Mouse (Mus musculus) midbrain, embryonic 10.5 days (tissue): ENCODE results near the gene Foxf2. TPM values are rescaled to one million over a fixed set of nuclear protein-coding genes. Genes with fewer than 3 reads are reported as not detected.

Source experiments
- DNase-seq: peaks from one replicate; pipeline ENCODE4 v3.0.0-alpha.2; 2017; ENCODE audit warnings: low spot score
- H3K27ac ChIP-seq: fragments of 300-500 bp; sonication (generic); replicated peaks from 2 replicates; pipeline ENCODE4 v1.5.1; 2016; ENCODE audit warnings: mild to moderate bottlenecking
- H3K27me3 ChIP-seq: fragments of 300-500 bp; sonication (generic); 2 replicates; pipeline ENCODE4 v1.6.1; 2016; ENCODE audit warnings: low read depth, mild to moderate bottlenecking; ENCODE audit not compliant: poor library complexity, severe bottlenecking
- H3K36me3 ChIP-seq: fragments of 300-500 bp; sonication (generic); 2 replicates; pipeline ENCODE4 v1.6.1; 2016; ENCODE audit warnings: mild to moderate bottlenecking, moderate library complexity
- H3K4me1 ChIP-seq: fragments of 300-500 bp; sonication (generic); 2 replicates; pipeline ENCODE4 v1.6.1; 2016
- H3K4me3 ChIP-seq: fragments of 300-500 bp; sonication (generic); 2 replicates; pipeline ENCODE4 v1.5.1; 2016; ENCODE audit warnings: mild to moderate bottlenecking, moderate library complexity
- H3K9me3 ChIP-seq: fragments of 300-500 bp; sonication (generic); replicated peaks from 2 replicates; pipeline ENCODE4 v1.6.1; 2016; ENCODE audit warnings: mild to moderate bottlenecking
- WGBS: fragments of 180-500 bp; shearing (Covaris S2); methylation state at CpG from one replicate; pipeline ENCODE4 v1.1.7; 2016; 5-methylcytosine and 5-hydroxymethylcytosine counted together
- polyA plus RNA-seq: library from polyadenylated mRNA; unstranded; fragments of >200 nt; fragmentation: Nextera tagmentation; extraction: Ambion mirVana; gene quantifications from 2 replicates; pipeline ENCODE4 v1.2.1, GENCODE M21; 2016

The Foxf2 gene
- polyA plus RNA-seq, 1 experiment from 2014 or later, result 7.0 TPM

DNA sequence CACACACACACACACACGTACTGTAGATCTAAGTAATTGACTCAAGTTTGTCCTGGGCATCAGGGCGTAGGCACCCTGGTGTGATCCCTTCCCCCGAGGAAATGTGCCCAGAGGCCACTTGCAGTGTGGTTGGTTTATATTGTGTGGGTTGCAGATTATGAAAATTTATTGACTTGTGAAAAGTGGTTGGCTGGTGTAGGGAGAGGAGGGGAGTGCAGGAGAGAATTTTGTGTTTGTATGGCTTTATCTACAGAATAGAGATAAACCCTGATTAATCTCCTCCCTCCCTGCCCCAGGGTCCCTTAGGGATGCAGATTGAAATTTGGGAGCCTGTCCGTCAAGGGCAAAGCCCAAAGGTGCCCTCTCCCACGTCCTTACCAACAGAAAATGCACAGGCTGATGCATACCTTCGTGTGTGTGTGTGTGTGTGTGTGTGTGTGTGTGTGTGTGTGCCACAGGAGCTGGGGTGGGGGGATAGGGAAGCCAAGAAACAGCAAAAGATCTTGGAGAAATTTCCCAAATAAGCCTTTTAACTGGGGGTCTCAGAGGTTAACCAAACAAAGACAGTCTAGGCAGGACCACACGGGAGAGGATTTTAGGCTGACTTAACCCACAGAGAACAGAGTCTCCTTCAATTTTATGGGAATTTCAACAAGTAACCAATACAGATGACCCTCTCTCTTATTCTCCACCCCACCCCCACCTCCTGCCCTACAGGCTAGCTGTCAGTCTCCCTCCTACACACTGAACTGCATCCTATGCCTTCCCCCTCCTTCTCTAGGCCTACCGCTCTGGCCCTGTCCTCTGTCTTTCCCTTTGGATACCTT lies 2.5 kb downstream of the Foxf2 start:
- DNase-seq, result peak; percentile 39
- H3K36me3 ChIP-seq, result no peaks in the 10 kb centered on the region
- WGBS, result under 1% methylated on average over 8 of the region's 8 CpGs
- peaks cover 100% of the 10 kb centered on the region for H3K27me3 ChIP-seq
- H3K27ac ChIP-seq, result no peak overlapping the region
- H3K9me3 ChIP-seq, result no peaks in the 10 kb centered on the region
- H3K4me3 ChIP-seq, result peak overlapping the region; percentile 59
- peaks cover 54% of the 10 kb centered on the region for H3K4me1 ChIP-seq

DNA sequence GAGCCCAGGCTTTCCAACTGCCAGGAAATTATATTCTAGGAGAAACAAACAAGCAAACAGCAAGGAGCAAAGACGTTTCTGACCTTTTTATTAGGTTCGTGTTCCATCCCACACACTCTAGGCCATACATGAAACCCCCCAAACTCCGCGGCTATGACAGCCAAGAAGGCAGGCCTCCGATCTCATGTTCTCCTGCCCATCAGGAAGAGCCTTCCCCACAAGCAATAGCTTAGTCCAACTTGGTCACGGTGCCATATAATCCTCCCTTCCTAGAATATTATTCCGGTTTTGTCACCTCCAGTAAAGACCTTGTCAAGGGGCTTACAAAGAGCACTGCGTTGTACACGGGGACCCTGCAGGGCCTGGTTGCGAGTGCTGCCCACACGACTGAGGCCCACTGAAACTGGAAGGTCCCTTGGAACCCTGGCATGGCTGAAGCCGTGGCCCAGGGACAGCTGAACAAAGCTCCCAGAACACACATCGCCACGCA lies 3.1 kb downstream of the Foxf2 start:
- Histone ChIP-seq H3K4me3 (peak overlapping the region; percentile 59), H3K4me1 (peaks cover 54% of the 10 kb centered on the region), H3K27ac (no peak overlapping the region), H3K27me3 (peaks cover 100% of the 10 kb centered on the region), H3K9me3 (no peaks in the 10 kb centered on the region), H3K36me3 (no peaks in the 10 kb centered on the region)
- WGBS, result 2% methylated on average over 14 of the region's 14 CpGs
- peak; percentile 52 for DNase-seq

DNA sequence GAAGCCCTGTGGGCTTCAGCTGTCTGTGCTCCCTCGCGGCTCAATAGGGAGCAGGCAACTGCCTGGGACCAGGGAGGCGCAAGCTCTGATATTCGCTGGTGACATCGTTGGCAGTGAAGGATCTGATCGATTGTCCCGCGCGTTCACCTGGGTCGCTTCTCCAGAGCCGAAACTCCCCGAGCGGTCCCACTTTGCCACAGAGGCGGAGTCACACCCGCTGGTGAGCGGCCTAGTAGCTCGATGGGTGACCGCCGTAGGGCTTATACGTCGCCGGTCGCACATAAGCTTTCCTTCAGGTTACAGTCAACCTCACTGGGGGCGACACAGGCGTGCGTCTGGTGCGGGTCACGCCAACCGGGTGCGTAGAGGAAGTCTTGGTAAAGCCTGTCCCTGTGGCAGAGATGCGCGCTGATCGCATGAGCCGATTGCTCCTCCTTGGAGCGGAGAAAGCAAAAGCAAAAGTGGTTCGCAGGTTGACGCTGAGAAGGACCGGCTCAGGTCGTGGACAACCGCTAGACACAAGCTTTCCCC lies 3.8 kb downstream of the Foxf2 start:
- Histone ChIP-seq H3K4me3 (peak overlapping the region; percentile 59), H3K9me3 (no peaks in the 10 kb centered on the region), H3K4me1 (peaks cover 49% of the 10 kb centered on the region), H3K27ac (no peak overlapping the region), H3K36me3 (no peaks in the 10 kb centered on the region), H3K27me3 (peaks cover 95% of the 10 kb centered on the region)
- peak; percentile 57 for DNase-seq
- under 1% methylated on average over 40 of the region's 40 CpGs for WGBS

- Histone ChIP-seq H3K9me3 (no peaks in the 10 kb centered on the region), H3K36me3 (no peaks in the 10 kb centered on the region), H3K4me3 (peak overlapping the region; percentile 59), H3K27ac (no peak overlapping the region), H3K4me1 (peaks cover 42% of the 10 kb centered on the region), H3K27me3 (peaks cover 89% of the 10 kb centered on the region)
- peak; percentile 38 for DNase-seq
- WGBS, result 4% methylated on average over 12 of the region's 12 CpGs
Observed at GRCm38 (mm10) chr13:31630051-31630450, 4.4 kb downstream of the Foxf2 start.

DNA sequence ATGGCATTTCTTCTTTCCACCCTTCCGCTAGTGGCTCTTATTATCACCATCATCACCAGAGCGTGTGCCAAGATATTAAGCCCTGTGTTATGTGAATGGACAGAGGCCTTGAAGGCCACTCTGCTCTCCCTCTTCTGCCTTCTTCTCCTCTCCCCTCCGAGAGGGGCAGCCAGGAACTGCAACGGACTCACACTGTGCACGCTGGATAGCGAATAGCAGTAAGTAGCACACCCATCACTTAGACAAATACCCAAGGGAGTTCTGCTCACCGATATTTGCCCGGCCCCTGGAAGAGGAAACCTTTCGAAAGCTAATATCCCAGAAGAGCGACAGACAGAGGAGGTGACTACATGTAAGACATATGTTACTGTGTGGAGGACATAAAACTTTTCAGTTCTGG lies 4.9 kb downstream of the Foxf2 start:
- Histone ChIP-seq H3K4me1 (peaks cover 37% of the 10 kb centered on the region), H3K27me3 (peaks cover 84% of the 10 kb centered on the region), H3K27ac (no peak overlapping the region), H3K36me3 (no peaks in the 10 kb centered on the region), H3K9me3 (no peaks in the 10 kb centered on the region), H3K4me3 (peak overlapping the region; percentile 16)
- peak; percentile 44 for DNase-seq
- 3% methylated on average over 10 of the region's 10 CpGs for WGBS

DNA sequence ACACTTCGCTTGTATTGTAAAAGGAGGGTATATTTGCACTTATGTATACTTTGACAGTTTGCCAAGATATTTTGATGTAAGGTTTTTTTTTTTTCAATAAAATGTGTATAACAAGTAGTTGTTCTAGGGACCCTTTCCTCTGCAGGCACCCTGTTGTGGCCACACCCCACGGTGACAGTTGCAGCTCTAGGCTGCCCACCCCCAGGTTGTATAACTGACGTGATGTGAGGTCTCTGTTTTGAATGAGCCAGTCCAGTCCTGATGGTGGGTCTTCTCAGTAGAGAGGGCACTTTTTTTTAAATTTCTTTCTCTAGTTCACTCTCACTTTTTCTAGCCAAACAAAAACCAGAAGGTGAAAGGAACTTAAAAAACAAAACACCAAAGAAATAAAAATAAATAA lies 5.7 kb downstream of the Foxf2 start:
- Histone ChIP-seq H3K4me1 (peaks cover 30% of the 10 kb centered on the region), H3K27me3 (peaks cover 76% of the 10 kb centered on the region), H3K9me3 (no peaks in the 10 kb centered on the region), H3K36me3 (no peaks in the 10 kb centered on the region), H3K4me3 (no peak overlapping the region), H3K27ac (no peak overlapping the region)
- DNase-seq, result peak; percentile 19
- 12% methylated on average over 3 of the region's 3 CpGs for WGBS

- H3K4me1 ChIP-seq, result peaks cover 21% of the 10 kb centered on the region
- H3K27ac ChIP-seq, result no peak overlapping the region
- no peaks in the 10 kb centered on the region for H3K9me3 ChIP-seq
- H3K27me3 ChIP-seq, result peaks cover 65% of the 10 kb centered on the region
- peak; percentile 79 for DNase-seq
- H3K4me3 ChIP-seq, result no peak overlapping the region
- no peaks in the 10 kb centered on the region for H3K36me3 ChIP-seq
- 0% methylated on average over 13 of the region's 13 CpGs for WGBS
Observed at GRCm38 (mm10) chr13:31632450-31632849, 6.8 kb downstream of the Foxf2 start.

DNA sequence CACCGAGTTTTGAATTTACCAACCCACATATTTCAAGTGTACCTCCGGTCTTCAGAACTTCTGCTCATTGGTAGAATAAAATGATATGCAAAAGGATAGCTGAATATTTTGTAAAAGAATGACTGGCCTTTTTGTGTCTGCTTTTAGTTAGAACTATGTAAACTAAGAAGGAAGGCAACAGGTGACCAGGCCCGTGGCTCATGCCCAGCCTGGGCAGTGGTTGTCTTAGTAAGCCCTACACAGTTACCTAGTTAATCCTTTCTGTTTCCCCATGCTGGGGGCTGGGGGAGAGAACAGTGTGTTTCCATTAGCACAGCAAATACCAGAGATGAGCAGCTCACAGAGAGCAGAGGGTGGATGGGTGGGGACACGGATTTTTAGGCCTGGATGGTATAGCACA lies 7.6 kb downstream of the Foxf2 start:
- H3K9me3 ChIP-seq, result no peaks in the 10 kb centered on the region
- 79% methylated on average over 4 of the region's 4 CpGs for WGBS
- no peak overlapping the region for H3K4me3 ChIP-seq
- no peak overlapping the region for H3K27ac ChIP-seq
- DNase-seq, result no peak
- H3K27me3 ChIP-seq, result peaks cover 56% of the 10 kb centered on the region
- H3K4me1 ChIP-seq, result peaks cover 18% of the 10 kb centered on the region
- no peaks in the 10 kb centered on the region for H3K36me3 ChIP-seq

GRCm38 (mm10) chr13:31635546-31635945 lies 9.9 kb downstream of the Foxf2 start:
- 74% methylated on average over 4 of the region's 4 CpGs for WGBS
- Histone ChIP-seq H3K36me3 (no peaks in the 10 kb centered on the region), H3K27me3 (peaks cover 34% of the 10 kb centered on the region), H3K27ac (no peak overlapping the region), H3K4me1 (no peaks in the 10 kb centered on the region), H3K4me3 (no peak overlapping the region), H3K9me3 (no peaks in the 10 kb centered on the region)
- no peak for DNase-seq

- no peak overlapping the region for H3K4me3 ChIP-seq
- WGBS, result 87% methylated on average over 5 of the region's 5 CpGs
- no peak for DNase-seq
- H3K4me1 ChIP-seq, result no peaks in the 10 kb centered on the region
- no peaks in the 10 kb centered on the region for H3K36me3 ChIP-seq
- H3K27me3 ChIP-seq, result no peaks in the 10 kb centered on the region; the same call in 1 of the 2 replicates
- H3K27ac ChIP-seq, result no peak overlapping the region
- no peaks in the 10 kb centered on the region for H3K9me3 ChIP-seq
Observed at GRCm38 (mm10) chr13:31641517-31641916, 15.9 kb downstream of the Foxf2 start.

- no peaks in the 10 kb centered on the region for H3K27me3 ChIP-seq
- no peaks in the 10 kb centered on the region for H3K9me3 ChIP-seq
- H3K36me3 ChIP-seq, result no peaks in the 10 kb centered on the region
- no peak overlapping the region for H3K27ac ChIP-seq
- no peak overlapping the region for H3K4me3 ChIP-seq
- H3K4me1 ChIP-seq, result no peaks in the 10 kb centered on the region
- no peak for DNase-seq
- WGBS, result 84% methylated on average over 20 of the region's 20 CpGs
Observed at GRCm38 (mm10) chr13:31652131-31652745, 26.6 kb downstream of the Foxf2 start.

GRCm38 (mm10) chr13:31656249-31656648 lies 30.6 kb downstream of the Foxf2 start:
- H3K4me1 ChIP-seq, result peaks cover 4% of the 10 kb centered on the region; the same call in 1 of the 2 replicates
- 58% methylated on average over 4 of the region's 4 CpGs for WGBS
- H3K9me3 ChIP-seq, result no peaks in the 10 kb centered on the region
- no peak overlapping the region for H3K27ac ChIP-seq
- H3K27me3 ChIP-seq, result 0 out of 2 replicates have a peak, but pooled peaks cover 11% of the 10 kb centered on the region
- no peak for DNase-seq
- H3K36me3 ChIP-seq, result no peaks in the 10 kb centered on the region
- no peak overlapping the region for H3K4me3 ChIP-seq

- no peaks in the 10 kb centered on the region for H3K9me3 ChIP-seq
- 0 out of 2 replicates have a peak, but pooled peaks cover 11% of the 10 kb centered on the region for H3K27me3 ChIP-seq
- 86% methylated on average over 4 of the region's 4 CpGs for WGBS
- H3K27ac ChIP-seq, result no peak overlapping the region
- H3K4me3 ChIP-seq, result no peak overlapping the region
- H3K36me3 ChIP-seq, result no peaks in the 10 kb centered on the region
- no peak for DNase-seq
- H3K4me1 ChIP-seq, result peaks cover 4% of the 10 kb centered on the region; the same call in 1 of the 2 replicates
Observed at GRCm38 (mm10) chr13:31658212-31658611, 32.6 kb downstream of the Foxf2 start.
